Mouse (Mus musculus) adrenal gland, postnatal 36 days (tissue): ENCODE data around the gene Psat1. TPM values are rescaled to one million over a fixed set of nuclear protein-coding genes. Genes with fewer than 3 reads are reported as not detected.

Experiments
- DNase-seq, 2 experiments: peaks; one replicate each; pipeline ENCODE4 v3.0.0; 2021; ENCODE audit warnings: mixed read lengths in 1 of 2
- total RNA-seq, 2 experiments: library from RNA; stranded (reverse); gene quantifications; 2 replicates each; pipeline ENCODE4 v1.2.3; 2021

The Psat1 gene
- total RNA-seq, 2 experiments from 2014 or later = 80.4 to 224 TPM

DNA sequence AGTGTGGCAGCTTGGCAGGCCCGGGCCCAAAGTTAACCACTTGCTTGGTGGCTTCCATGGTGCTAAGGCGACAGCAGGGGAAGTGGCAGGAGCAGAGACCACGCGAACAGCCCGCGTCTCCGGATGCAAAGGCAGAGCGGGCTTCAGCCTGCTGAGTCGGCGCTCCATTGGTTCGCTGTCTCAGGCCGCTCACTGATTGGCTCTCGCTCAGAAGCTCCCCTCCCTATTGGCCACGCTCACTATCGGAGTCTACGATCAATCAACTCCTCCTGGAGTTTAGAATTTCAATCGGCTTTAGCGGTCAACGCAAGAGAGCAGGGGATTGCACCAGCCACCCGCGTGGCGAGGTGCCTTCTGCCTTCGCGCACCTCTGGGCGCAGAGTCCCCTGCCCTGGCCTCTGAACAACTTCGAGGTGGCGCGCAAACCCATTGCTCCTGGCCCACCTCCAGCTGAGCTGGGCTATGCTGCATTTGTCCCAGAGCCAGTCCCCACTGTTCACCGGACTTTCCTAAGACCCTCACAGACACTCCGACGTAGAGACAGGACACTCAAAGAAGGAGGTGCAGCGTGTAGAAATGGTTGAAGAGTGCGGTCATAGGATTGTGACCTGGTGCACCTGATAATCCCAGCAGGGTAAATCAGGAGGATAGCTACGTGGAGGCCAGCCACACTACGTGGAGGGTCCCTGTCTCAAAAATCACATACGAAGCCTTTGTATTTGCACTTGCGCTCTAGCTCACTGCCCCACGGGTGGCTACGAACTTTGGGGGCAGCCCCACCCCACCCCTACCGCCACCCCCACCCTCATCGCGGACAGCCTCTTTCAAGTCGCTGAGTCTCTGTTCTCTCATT is 22.0 kb downstream of the Psat1 start:
- peak; percentile 93 for DNase-seq

DNA sequence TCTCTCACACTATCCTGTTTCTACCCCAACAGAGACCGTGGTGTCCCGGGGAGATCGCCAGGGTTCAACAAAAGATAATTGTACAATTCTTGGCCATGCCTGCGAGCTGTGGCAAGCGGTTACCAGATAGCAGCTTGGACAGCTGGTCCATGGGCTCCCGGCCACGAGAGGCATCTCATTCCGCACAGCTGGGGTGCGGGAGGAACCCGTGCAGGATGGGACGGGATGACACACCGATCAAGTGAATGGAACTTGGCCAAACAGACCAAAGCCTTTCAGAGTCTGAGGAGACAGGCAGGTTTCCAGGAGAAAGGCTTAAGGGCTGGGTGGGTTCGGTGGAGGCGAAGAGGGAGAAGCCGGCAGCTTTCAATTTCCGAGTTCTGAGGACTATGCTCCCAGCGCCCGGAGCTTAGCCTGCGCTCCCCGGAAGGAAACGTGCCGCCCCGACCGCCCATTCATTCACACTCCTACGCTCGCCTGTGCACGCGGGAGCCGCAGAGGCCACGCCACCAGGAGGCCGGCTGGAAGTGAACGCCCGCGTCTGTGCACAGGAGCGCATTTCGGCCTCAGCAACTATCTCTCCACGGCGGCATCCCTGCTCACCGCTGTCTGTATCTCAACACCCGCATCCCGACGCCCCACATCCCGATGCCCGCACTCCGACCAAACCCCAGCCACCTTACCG is 22.8 kb downstream of the Psat1 start:
- DNase-seq = peak; percentile 60 to 71

DNA sequence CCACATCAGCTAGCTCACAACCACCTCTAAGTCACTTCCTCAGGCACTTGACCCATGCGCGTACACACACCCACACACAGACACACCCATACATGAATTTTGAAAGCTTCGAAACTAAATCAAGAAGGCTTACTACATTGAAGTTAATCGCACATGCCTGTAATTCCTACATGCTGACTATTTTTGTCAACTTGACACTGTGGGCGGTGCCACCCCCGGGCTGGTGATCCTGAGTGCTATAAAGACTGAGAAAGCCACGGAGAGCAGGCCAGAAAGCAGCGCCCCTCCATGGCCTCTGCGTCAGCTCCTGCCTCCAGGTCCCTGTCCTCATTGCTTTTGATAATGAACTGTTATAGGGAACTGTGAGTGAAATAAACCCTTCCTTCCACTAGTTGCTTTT is 23.7 kb downstream of the Psat1 start:
- peak; percentile 57 to 67 for DNase-seq

DNA sequence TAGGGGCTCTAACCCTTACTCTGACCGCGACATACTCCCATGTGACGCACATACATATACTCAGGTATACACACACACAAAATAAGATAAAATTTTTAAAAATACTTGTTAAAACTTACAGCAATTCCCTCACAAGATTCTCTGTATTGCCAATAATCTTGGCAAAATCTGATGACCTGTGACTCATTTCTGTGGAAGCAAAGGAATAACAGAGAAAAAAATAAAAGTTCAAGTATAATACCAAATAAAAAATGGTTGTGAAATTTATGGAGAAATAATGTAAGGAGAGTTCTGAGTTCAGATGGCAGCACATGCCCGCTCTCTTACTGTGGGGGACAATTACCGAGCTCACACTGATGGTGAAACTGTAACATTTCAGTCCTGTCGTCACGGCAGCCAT is 27.8 kb downstream of the Psat1 start:
- DNase-seq = no peak

DNA sequence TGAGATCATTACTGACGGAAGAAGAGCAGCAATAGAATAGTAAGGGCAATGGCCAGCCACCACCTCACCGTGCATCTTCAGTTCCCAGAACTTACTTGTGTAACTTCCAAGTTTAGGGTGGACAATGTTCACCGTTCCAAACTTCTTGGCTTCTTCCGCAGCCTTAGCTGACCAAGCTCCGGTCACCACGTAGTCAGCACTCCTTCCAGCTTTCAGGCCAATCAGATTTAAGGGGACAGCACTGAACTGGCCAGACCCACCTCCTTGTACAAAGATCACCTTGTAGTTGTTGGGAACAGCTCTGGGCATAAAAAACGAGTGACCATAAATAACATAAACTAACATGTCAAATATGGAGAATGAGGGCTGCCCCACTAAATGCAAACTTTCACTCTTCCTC is 29.0 kb downstream of the Psat1 start:
- DNase-seq = no peak

DNA sequence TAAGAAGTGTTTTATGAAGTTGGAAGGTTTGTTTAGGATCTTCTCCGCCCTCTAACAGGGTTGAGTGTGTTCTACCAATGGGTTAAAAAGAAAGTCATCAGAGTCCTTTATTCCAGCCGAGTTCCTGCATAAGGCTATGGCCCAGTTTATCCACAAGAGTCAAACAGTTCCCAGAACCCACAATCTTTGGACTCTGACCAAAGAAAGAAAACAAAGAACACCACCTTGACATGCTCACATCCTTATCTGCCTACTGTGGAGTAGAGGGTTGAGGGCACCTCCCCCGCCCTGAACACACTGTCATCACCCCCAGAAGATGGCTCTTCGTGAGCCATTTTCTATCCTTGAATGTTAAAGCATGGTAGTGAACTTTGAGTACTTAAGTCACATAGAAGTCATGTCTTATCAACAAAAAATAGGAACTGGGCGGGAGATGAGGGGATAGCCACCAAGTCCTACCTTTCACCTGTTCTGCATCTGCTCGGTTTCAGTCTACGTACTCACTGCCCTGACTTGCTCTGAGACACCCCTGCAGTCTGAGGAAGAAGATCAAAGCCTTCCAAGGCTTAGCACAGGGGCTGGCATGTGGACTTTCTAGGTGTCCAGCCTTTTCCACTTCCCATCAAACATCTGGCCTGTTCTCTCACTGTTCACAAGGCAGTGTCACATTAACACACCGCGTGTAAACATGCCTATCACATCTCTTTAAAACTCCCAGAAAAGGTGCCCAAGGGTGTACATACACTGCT is 33.7 kb downstream of the Psat1 start:
- DNase-seq = no peak

DNA sequence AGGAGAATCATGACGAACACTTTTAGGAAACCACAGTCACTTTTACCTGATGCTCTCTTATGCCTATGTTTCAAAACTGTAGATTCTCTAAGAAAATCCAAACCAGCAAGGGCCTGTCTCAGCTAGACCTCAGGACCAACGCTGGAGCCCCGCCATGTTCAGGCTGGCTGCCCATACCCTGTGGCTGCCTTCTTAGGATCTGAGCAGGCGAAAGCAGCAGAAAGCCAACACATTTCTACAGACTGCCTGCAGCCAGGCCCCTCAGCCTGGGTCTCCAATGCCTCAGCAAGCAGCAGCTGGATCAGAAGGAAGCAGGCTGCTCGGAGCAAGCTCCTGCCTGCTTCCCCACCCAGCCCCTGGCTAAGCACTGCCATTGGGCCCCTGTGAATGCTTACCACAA is 35.7 kb downstream of the Psat1 start:
- no peak for DNase-seq

DNA sequence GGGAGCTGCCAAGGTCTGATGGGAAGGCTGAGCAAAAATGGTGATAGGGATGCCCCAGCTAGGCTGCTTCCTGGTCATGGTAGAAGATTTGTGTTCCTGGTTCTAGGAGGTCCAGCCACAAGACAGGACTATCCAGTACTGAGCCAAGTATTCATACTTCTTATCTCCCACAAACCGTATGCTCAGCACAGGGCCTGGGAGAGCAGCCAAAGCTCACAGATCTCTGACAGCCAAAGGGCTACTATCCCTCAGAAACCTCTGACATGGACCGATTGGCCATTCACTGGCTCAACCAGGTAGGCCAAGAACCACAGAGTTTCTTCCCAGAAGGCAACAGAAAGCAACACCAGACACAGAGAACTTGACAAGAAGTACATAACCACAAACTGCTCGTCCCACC is 36.1 kb downstream of the Psat1 start:
- peak in 1 of 2 experiments; percentile 16 for DNase-seq

DNA sequence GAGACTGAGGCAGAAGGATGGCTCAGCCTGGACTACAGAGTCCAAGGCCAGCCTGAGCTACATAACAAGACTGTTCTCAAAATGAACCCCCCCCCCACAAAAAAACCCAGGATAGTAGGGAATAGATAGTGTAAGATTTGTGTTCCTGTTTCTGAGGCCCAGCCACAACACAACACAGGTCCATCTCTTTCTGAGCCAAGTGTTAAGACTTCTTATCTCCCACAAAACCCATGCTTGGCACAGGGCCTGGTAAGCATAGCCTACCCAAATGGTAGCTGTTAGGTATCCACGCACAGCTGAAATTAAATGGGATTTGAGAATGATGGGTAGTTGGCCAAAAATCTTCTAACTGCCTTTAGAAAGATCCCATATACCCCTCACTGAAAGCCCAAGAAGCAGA is 36.6 kb downstream of the Psat1 start:
- no peak for DNase-seq

DNA sequence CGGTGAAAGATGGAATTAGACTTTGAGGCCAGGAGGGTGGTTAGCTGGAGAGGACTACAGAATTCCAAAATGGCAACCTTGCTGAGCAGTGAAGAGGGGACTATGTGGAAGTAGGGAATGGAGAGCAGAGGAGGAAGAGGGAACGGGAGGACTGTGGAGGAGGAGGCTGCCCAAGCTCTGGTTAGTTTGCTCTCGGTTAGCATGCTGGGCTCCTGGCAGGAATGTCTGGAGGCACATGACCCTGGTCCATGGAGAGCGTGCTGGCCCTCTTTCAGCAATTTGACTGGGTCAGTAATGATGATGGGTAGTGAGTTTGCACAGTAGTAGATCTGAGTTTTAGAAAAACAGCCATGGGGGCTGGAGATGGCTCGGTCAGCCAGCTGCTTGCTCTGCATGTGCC is 39.1 kb downstream of the Psat1 start:
- no peak for DNase-seq

DNA sequence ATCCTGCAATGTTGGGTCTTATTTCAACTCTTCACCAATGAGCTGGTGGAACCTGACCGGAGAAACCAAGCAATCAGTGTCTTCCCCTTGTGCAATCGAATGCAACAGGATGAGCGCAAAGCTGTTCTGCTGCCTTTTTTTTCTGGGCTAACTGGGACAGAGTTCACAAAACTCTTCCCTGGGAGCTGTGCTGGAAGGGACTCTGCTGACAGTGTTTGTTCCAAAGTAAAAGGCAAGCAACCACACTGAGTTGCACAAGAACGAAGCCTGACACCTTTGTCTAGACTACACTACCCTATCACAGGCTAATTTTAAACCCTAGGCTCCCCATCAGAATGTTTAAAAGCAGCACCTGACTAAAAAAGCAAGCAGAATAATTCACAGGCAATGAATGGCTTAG is 42.4 kb downstream of the Psat1 start:
- DNase-seq = peak in 1 of 2 experiments; percentile 9

DNA sequence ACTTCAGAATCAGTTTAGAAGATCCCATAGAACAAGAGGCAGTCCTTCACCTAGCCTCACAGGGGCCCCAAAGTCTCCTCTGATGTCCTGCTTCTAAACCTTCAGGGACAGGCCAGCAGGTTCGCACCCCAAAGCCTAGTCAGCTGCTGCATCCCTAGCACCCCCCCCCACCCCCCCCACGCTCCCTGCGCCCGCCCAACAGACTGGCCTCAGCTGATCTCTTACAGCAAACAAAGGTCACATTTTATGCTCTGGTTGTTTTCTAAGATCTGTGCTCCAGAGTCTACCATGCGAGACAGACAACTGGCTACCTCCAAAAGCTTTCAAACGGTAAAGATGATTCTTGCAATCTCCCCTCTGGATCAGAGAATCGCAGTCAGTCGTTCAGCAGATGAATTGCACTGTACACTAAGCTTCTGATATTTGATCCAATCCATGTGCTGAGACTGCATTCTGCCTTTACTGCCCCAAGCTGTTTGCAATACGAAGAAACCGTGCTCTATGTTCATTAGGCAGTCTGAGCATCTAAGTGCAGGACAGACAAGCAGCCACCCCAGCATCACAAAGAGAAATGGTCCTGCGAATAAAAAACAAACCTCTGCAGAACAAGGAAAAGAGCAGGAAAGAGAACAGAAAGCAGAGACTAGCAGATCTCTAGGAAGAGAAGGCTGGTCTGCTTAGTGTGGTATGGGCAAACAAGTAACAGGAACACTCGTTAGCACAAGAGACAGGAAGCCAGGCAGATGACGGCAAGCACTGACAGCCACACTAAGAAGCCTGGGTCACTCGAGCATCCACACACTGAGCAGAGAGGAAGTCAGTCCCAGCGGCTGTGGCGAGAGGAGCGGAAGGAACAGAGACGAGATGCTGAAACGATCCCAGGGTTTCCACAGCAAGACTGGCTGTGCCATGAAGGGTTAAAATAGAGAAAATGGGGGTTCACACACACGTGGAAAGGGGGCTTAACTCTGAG is 43.3 kb downstream of the Psat1 start:
- no peak for DNase-seq

DNA sequence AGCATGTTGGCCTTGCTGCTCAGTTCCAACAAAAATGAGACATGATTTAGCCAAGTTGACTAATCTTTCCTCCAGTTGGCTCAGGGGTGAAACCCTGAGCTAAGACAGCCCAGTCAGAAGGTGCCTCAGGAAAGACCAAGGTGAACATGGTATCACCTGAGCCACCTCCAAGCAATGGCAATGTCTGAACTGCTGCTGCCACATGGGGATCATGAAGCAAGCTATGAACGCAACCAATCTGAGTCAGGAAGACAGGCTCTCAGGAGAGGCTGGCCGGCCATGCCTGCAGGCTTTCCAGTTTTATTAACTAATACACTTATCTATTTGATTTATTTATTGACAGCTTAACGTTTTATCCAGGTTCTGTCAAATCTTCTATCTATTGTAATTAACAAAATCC is 51.5 kb downstream of the Psat1 start:
- DNase-seq = no peak

DNA sequence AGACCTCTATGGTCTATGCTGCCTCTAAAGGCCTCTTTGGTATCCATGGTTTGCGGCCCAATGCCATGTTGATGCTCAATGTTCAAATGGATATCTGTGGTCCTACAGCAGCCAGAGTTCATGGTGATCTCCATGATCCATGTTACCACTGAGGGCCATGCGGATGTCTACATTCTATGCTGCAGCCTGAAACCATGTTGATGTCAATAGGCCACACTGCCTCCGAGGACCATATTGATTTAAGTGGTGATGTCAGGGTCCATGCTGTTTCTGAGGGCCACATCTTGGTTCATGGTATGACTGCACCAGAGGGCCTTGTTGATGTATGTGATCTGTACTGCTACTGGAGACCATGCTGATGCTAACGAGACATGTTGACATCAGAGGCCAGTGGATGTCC is 55.0 kb downstream of the Psat1 start:
- DNase-seq = no peak

DNA sequence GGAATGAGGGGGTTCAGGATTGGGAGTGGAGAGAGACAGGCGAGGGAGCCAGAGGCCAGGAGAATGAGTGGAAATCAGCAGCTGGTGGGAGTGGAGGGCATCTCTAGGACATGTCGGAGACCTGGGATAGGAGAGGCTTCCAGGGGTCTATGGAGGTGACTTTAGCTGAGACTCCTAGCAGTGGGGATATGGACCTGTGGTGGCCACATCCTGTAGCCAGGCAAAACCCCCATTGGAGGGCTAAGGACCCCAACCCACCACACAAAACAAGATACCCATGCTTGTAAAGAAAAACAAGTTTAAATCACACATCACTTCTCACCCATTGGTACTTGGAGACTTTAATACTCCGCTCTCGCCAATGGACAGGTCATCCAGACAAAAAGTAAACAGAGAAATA is 58.7 kb downstream of the Psat1 start:
- no peak for DNase-seq

DNA sequence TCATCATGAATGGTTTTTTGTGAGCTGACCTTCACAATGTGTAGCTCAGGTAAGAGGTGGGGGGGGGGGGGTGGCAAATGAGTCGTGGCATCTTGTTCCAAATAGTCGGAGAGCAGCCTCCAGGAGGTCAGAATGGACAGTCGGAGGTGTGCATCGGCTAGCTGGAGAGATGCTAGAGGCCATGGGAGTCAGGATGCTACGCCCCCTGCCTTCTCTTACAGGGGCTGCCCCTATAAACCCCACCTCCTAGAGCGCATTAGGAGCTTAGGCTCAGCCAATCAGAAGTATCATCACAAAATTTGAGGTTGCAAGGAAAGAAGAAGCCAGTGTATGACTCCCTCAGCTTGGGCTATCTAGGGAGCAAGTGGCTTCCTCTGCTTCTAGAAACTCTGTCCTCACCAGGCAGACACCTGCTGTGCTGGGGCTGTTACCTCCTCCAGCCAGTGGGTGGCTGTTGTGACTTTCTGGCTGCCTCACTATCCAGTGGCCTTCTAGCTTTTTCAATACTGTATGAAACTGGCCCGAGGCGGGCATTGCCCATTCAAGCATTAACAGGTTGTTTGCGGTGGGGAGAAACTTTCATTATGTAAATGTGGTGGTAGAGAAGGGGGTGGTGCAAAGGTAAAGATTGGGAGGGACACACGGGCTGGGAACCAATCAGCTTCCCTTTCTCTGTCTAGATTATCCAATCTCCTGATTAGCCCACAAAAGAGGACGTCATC is 64.3 kb downstream of the Psat1 start:
- no peak for DNase-seq

DNA sequence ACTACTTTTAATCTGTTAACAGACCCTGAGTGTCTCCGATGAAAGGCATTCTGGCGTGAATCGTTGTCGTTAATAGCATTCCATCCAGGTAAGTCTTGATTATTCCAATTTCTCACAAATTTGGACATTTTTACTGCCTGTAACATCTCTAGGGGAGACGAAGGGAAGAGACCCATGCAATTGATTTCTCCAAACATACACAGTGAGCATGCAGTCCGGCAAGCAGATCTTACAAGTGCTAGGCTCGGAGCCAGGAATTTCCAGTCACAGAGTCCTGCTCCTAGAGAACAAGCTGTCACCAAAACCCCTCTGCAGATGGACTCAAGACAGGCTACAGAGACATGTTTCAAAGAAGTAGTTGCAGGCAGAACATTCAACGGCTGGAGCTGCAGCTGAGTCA is 66.4 kb downstream of the Psat1 start:
- no peak for DNase-seq

DNA sequence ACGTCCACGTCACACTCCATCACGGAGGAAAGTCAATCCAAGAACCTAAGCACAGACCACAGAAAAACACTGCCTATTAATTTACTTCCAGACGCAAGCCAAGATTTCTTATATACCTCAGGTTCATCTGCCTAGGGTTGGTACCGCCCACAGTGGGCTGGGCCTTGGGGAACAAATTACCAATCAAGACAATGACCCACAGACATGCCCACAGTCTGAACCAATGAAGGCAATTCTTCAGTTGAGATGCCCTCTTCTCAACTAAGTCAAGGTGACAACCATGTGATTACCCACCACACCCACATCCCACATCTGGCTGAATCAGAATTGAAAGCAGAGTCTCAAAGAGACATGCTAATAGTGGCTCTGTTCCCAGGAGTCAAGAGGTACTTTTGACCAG is 67.9 kb downstream of the Psat1 start:
- no peak for DNase-seq

DNA sequence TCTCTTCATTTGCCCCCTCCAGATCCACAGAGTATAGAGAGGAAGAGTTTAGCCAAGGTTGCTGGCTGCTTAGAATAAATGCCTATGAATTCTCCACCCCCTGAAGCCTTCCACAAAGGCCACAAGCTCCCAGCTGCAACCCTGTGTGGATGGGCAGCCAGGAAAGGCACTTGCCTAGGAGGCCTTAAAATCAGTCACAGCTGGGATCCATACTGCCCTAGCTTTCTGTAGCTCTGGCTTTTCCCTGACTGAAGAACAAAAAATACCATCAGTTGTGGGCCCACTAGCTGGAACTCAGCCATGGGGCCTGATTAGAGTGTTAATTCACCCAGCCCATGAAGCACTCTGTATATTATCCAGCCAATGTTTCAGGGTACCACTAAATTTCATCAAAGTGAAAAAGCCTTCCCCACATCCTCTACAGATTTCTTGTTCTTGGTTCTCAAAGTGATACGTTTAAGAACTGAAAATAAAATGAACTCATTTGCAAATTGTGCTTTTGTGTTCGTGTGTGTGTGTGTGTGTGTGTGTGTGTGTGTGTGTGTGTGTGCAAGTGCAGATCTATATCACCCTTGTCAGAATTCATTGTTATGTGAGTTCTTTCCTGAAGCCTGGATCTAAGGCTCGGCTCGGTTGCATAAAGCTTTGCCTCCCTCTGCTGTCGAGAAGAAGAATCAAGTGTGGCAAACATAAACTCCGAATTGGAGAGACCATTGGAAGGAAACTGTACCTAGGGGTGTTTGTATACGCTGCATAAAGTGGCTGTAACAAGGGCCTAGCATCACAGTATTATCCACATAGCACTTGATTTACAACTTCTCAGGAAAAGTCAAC is 78.1 kb downstream of the Psat1 start:
- DNase-seq = peak in 1 of 2 experiments; percentile 3

DNA sequence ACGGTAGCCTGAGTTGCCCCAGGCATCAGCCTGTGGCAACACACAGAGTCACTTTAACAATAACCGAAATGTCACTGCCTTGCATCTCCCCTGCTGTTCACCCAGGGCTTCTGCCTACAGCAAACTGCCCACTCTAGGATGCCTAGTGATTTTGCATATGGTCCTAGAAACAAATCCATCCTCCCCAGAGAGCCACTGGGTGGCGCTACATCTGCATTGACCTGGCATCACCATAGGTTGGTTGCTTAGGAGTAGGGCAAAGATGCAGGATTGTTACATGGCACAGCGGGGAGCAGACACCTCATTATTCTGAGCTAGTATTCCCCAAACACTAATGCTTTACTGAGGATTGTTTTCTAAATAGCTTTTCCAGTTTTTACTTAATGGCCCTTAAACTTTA is 80.3 kb downstream of the Psat1 start:
- peak; percentile 48 to 61 for DNase-seq
